Mouse (Mus musculus) heart, embryonic 13.5 days (tissue): ENCODE results near the gene Tbc1d9b. TPM values are rescaled to one million over a fixed set of nuclear protein-coding genes. Genes with fewer than 3 reads are reported as not detected.

Experiments used
- ATAC-seq: fragments of 200-750 bp; cut with Nextera tagmentation; 2 replicates; pipeline ENCODE4 v1.8.0; 2017; ENCODE audit warnings: moderate TSS enrichment; ENCODE audit not compliant: insufficient number of reproducible peaks, low FRiP score, low TSS enrichment; ENCODE audit errors: extremely low read depth
- H3K27ac ChIP-seq: fragments of 300-500 bp; sonication (generic); replicated peaks from 2 replicates; pipeline ENCODE4 v1.5.1; 2015; ENCODE audit warnings: moderate library complexity, mild to moderate bottlenecking, inconsistent platforms
- H3K27me3 ChIP-seq: fragments of 300-500 bp; sonication (generic); replicated peaks from 2 replicates; pipeline ENCODE4 v1.6.1; 2015; ENCODE audit warnings: mild to moderate bottlenecking, inconsistent platforms
- H3K36me3 ChIP-seq: fragments of 300-500 bp; sonication (generic); 2 replicates; pipeline ENCODE4 v1.6.1; 2015; ENCODE audit warnings: mild to moderate bottlenecking, inconsistent platforms
- H3K4me1 ChIP-seq: fragments of 300-500 bp; sonication (generic); 2 replicates; pipeline ENCODE4 v1.6.1; 2015; ENCODE audit warnings: inconsistent platforms
- H3K4me2 ChIP-seq: fragments of 300-500 bp; sonication (generic); 2 replicates; pipeline ENCODE4 v1.6.1; 2015; ENCODE audit warnings: inconsistent platforms, mild to moderate bottlenecking, moderate library complexity
- H3K4me3 ChIP-seq: fragments of 300-500 bp; sonication (generic); 2 replicates; pipeline ENCODE4 v1.5.1; 2015; ENCODE audit warnings: moderate library complexity, mild to moderate bottlenecking, inconsistent platforms
- H3K9ac ChIP-seq: fragments of 300-500 bp; sonication (generic); 2 replicates; pipeline ENCODE4 v1.6.1; 2015; ENCODE audit warnings: inconsistent platforms, mild to moderate bottlenecking, moderate library complexity
- H3K9me3 ChIP-seq: fragments of 300-500 bp; sonication (generic); 2 replicates; pipeline ENCODE4 v1.6.1; 2016; ENCODE audit warnings: inconsistent platforms
- WGBS: fragments of 180-500 bp; shearing (Covaris S2); methylation state at CpG from one replicate; pipeline ENCODE4 v1.1.7; 2015; ENCODE audit warnings: mixed read lengths; 5-methylcytosine and 5-hydroxymethylcytosine counted together
- polyA plus RNA-seq: library from polyadenylated mRNA; unstranded; fragments of >200 nt; fragmentation: Nextera tagmentation; extraction: Ambion mirVana; gene quantifications from 2 replicates; pipeline ENCODE4 v1.2.1, GENCODE M21; 2015

The Tbc1d9b gene
- polyA plus RNA-seq, 1 experiment from 2014 or later: 26.5 TPM

- H3K4me2 ChIP-seq: no peak overlapping the region
- no peaks in the 10 kb centered on the region for H3K4me1 ChIP-seq
- ATAC-seq: no peak
- no peak overlapping the region for H3K9ac ChIP-seq
- H3K27ac ChIP-seq: no peak overlapping the region
- WGBS: 81% methylated on average over 2 of the region's 2 CpGs
- no peak overlapping the region for H3K4me3 ChIP-seq
- H3K36me3 ChIP-seq: peaks cover 81% of the 10 kb centered on the region
- no peaks in the 10 kb centered on the region for H3K9me3 ChIP-seq
- no peaks in the 10 kb centered on the region for H3K27me3 ChIP-seq
Measured at GRCm38 (mm10) chr11:50198916-50199315, 67.7 kb downstream of the Tbc1d9b start.

DNA sequence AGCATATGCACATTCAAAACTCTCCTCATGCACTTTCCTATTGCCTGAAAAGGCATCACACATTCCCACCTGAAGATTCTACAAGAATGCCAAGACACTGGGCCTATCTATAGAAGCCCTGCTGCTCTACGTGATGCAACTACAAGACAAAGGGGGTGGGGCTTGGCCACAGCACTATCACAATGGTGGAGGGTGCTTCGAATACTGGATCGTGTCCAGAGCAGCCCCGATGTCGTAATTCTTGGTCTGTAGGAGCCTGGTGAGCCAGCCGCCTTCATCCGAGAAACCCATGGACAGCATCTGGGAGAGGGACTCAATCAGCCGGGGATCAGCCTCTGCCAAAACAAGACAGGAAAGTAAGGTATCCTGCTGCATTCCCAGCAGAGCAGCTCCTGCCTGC is 69.4 kb downstream of the Tbc1d9b start:
- Histone ChIP-seq H3K36me3 (peaks cover 98% of the 10 kb centered on the region), H3K27me3 (no peaks in the 10 kb centered on the region), H3K4me3 (no peak overlapping the region), H3K27ac (no peak overlapping the region), H3K9ac (no peak overlapping the region), H3K4me1 (no peaks in the 10 kb centered on the region), H3K9me3 (no peaks in the 10 kb centered on the region), H3K4me2 (no peak overlapping the region)
- whole genome bisulfite sequencing: 76% methylated on average over 8 of the region's 8 CpGs
- no peak for ATAC-seq

DNA sequence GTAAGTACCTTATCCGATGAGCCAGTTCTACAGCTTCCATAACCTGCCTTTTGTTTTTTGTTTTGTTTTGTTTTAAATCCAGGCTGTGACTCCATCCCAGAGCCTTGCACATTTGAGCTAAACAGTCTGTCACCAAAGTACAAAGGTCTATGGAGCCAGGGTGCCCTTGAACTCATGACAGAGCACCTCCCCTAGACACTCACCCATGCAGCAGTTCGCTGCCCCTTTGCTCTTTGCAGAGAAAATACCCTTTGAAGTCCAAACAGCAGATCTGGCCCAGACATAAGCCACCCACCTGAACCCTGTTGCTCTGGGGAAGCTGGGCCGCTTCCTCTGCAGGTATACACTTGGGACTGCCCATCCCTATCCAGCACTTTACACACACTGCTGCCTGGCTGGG is 70.4 kb downstream of the Tbc1d9b start:
- ATAC-seq: no peak
- 92% methylated on average over 3 of the region's 3 CpGs for WGBS
- Histone ChIP-seq H3K4me3 (no peak overlapping the region), H3K4me2 (no peak overlapping the region), H3K27ac (no peak overlapping the region), H3K9ac (no peak overlapping the region), H3K27me3 (no peaks in the 10 kb centered on the region), H3K36me3 (peaks cover 99% of the 10 kb centered on the region), H3K4me1 (no peaks in the 10 kb centered on the region), H3K9me3 (no peaks in the 10 kb centered on the region)

DNA sequence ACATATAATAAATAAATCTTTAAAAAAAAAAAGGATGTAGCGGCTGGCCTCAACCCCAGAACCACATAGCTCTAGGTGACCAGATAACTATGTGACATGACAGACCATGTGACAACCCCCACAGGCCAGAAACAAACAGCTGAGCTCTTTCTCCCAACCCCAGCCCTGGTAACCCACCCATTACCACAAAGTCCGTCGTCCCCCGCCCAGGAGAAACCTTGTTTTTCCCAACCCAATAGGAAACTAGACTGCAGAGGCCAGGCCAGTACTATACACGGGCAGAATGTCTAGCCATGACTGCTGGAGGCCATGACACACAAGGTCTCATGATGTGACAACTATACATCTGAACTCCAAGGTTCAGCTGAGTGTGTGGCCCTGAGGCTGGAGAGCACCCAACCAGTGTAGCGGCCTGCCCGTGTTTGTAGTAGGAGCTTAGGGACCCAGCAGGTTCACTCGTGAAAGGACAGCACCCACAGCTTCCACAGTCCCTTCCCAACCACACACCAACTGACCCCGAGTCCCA is 72.2 kb downstream of the Tbc1d9b start:
- H3K27ac ChIP-seq: no peak overlapping the region
- no peak overlapping the region for H3K4me3 ChIP-seq
- H3K9ac ChIP-seq: no peak overlapping the region
- no peaks in the 10 kb centered on the region for H3K9me3 ChIP-seq
- peaks cover 97% of the 10 kb centered on the region for H3K36me3 ChIP-seq
- no peaks in the 10 kb centered on the region for H3K27me3 ChIP-seq
- no peak for ATAC-seq
- 87% methylated on average over 9 of the region's 9 CpGs for WGBS
- peaks cover 9% of the 10 kb centered on the region for H3K4me1 ChIP-seq
- H3K4me2 ChIP-seq: no peak overlapping the region

GRCm38 (mm10) chr11:50205434-50205833 is 74.2 kb downstream of the Tbc1d9b start:
- no peak overlapping the region for H3K9ac ChIP-seq
- no peaks in the 10 kb centered on the region for H3K27me3 ChIP-seq
- H3K4me2 ChIP-seq: no peak overlapping the region
- H3K9me3 ChIP-seq: no peaks in the 10 kb centered on the region
- no peak overlapping the region for H3K27ac ChIP-seq
- peaks cover 19% of the 10 kb centered on the region for H3K4me1 ChIP-seq
- H3K36me3 ChIP-seq: peaks cover 82% of the 10 kb centered on the region
- no peak overlapping the region for H3K4me3 ChIP-seq
- WGBS: 86% methylated on average over 3 of the region's 3 CpGs
- no peak for ATAC-seq

DNA sequence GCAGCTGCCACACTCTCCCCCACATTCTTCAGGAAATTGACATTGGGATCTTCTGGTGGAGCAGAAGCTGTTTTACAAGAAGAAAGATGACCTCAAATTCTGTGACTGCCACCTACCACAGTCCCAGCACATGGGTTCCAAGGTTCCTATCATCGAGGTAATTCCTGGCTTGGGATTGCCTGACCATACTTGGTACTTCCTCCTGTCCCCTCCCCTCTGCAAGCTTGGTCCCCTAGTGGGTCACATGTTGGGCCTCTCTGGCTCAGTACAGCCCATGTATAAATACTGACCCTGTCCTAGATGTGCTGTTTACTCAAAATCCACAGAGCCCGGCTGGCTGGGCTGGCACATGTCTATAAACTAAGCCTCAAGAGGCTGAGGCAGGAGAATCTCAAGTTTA is 74.8 kb downstream of the Tbc1d9b start:
- Histone ChIP-seq H3K36me3 (peaks cover 76% of the 10 kb centered on the region), H3K4me3 (no peak overlapping the region), H3K9ac (no peak overlapping the region), H3K4me2 (no peak overlapping the region), H3K9me3 (no peaks in the 10 kb centered on the region), H3K27me3 (no peaks in the 10 kb centered on the region), H3K4me1 (peaks cover 21% of the 10 kb centered on the region), H3K27ac (no peak overlapping the region)
- 81% methylated on average over 2 of the region's 2 CpGs for WGBS
- ATAC-seq: no peak

DNA sequence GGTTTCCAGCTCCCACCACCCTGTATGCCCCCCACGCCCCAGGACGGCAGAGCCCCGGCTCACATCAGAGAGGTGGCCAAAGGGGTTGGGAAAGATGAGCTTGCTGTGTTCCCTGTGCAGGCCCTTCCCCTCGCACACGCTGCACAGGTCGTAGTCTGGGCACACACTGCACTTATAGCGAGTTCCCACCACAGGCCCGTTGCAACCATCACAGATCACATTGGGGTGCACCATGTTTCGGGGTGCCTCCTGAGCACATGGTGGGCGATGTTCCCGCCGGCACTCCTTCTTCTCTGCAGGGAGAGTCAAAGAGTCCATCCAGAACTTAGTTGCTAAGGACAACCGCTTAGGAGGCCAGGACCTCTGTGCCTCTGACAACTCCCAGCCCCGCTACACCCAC is 76.1 kb downstream of the Tbc1d9b start:
- Histone ChIP-seq H3K27ac (no peak overlapping the region), H3K36me3 (peaks cover 63% of the 10 kb centered on the region), H3K4me2 (peak overlapping the region; percentile 87; the same call in 1 of the 2 replicates), H3K4me1 (peaks cover 34% of the 10 kb centered on the region), H3K27me3 (no peaks in the 10 kb centered on the region), H3K4me3 (peak overlapping the region; percentile 96), H3K9ac (no peak overlapping the region), H3K9me3 (no peaks in the 10 kb centered on the region)
- ATAC-seq: no peak
- 94% methylated on average over 14 of the region's 14 CpGs for WGBS

- ATAC-seq: no peak
- peak overlapping the region; percentile 87; the same call in 1 of the 2 replicates for H3K4me2 ChIP-seq
Measured at GRCm38 (mm10) chr11:50208039-50208438, 76.8 kb downstream of the Tbc1d9b start.

DNA sequence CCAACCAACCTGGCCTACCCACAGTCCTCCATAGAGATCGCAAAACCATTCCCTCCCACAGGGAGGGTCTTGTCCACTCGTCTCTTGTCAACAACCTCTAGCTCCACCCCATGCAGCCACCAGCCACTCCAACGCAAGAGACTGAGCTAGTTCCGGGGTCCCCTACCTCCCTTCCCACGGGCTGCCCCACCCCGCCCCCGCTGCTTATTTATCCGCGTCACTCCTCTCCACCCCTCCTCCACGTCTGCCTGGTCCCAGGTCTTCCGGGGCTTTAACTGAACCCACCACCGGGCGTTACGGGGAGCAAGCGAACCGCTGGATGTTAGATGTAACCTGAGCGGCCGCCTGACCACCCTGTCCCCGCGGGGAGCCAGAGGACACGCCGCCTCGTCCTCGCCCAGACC is 78.9 kb downstream of the Tbc1d9b start:
- WGBS: under 1% methylated on average over 24 of the region's 24 CpGs
- Histone ChIP-seq H3K9ac (peak overlapping the region; percentile 98), H3K4me2 (peak overlapping the region; percentile 87), H3K36me3 (peaks cover 35% of the 10 kb centered on the region), H3K27me3 (no peaks in the 10 kb centered on the region), H3K4me3 (peak overlapping the region; percentile 96), H3K27ac (peak overlapping the region; percentile 99), H3K9me3 (no peaks in the 10 kb centered on the region), H3K4me1 (peaks cover 48% of the 10 kb centered on the region)
- ATAC-seq: peak; percentile 80

More at GRCm38 (mm10) chr11:50208039-50208438, 76.8 kb downstream of the Tbc1d9b start:
- Histone ChIP-seq H3K27me3 (no peaks in the 10 kb centered on the region), H3K36me3 (peaks cover 56% of the 10 kb centered on the region), H3K27ac (no peak overlapping the region), H3K4me1 (peaks cover 41% of the 10 kb centered on the region), H3K9me3 (no peaks in the 10 kb centered on the region), H3K9ac (0 out of 2 replicates have a peak overlapping the region, but pooled peaks have one; percentile 19), H3K4me3 (peak overlapping the region; percentile 96)
- WGBS: 89% methylated on average over 5 of the region's 5 CpGs

DNA sequence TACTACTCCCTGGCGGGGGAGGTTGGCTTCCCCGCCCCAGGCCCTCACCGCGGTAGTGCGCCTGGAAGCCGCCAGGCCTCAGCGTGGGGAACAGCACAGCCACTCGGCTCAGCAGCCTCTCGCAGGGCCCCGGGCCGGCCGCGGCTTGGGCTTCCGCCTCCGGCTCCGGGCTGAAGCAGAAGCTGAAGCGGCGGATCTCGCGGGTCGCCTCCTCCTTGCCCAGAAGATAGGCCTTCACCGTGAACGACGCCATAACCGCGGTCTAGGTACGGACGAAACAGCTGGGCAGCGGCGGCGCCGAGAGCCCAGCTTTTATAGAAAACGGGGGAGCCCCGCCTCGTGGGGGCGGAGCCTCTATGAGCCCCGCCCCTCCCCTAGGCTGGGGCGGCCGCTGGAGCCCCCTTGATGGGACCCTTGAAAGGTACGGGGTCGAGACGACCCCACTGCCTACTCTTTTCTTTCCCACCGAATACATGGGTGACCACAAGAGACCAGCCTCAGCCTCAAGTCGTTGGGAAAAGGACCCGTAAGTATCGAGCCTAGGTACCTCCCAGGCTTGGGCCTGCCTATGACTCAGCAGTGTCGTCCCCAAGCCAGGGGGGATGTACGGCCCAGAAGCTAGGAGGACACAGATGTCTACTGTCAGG is 79.4 kb downstream of the Tbc1d9b start, which contains the start of the genes Sqstm1 and Mgat4b:
Gene Sqstm1, minus strand, starts transcription at position 323 of the 647 bp plus-strand sequence.
Gene Mgat4b, plus strand, starts transcription at position 386 of the 647 bp plus-strand sequence.
- H3K27me3 ChIP-seq: no peaks in the 10 kb centered on the region
- H3K4me1 ChIP-seq: peaks cover 53% of the 10 kb centered on the region
- peaks cover 30% of the 10 kb centered on the region for H3K36me3 ChIP-seq
- ATAC-seq: peak; percentile 54
- H3K9me3 ChIP-seq: no peaks in the 10 kb centered on the region
- peak within 1 kb of the TSS; percentile 99 for H3K27ac ChIP-seq
- peak within 1 kb of the TSS; percentile 98 for H3K9ac ChIP-seq
- H3K4me3 ChIP-seq: peak within 1 kb of the TSS; percentile 96
- peak within 1 kb of the TSS; percentile 87 for H3K4me2 ChIP-seq
- under 1% methylated on average over 48 of the region's 48 CpGs for WGBS

- ATAC-seq: no peak
- Histone ChIP-seq H3K9ac (peak overlapping the region; percentile 98), H3K36me3 (peaks cover 22% of the 10 kb centered on the region), H3K27me3 (no peaks in the 10 kb centered on the region), H3K4me3 (peak overlapping the region; percentile 96), H3K4me2 (peak overlapping the region; percentile 87), H3K9me3 (no peaks in the 10 kb centered on the region), H3K27ac (peak overlapping the region; percentile 99), H3K4me1 (peaks cover 62% of the 10 kb centered on the region)
- WGBS: 81% methylated on average over 3 of the region's 3 CpGs
Measured at GRCm38 (mm10) chr11:50211322-50212059, 80.3 kb downstream of the Tbc1d9b start.
